Mouse (Mus musculus) duodenum, adult 2 months (tissue): ENCODE measurements around the gene Popdc2. TPM values are rescaled to one million over a fixed set of nuclear protein-coding genes. Genes with fewer than 3 reads are reported as not detected.

Experiments
- polyA plus RNA-seq: library from polyadenylated mRNA; depleted of rRNA; stranded (reverse); fragments of >200 nt; gene quantifications from 2 replicates; pipeline ENCODE4 v1.2.3, GENCODE M21; 2012; ENCODE audit warnings: low replicate concordance; rRNA removed

Popdc2 gene
- polyA plus RNA-seq: 8.8 and 14.1 TPM in 2 replicates

DNA sequence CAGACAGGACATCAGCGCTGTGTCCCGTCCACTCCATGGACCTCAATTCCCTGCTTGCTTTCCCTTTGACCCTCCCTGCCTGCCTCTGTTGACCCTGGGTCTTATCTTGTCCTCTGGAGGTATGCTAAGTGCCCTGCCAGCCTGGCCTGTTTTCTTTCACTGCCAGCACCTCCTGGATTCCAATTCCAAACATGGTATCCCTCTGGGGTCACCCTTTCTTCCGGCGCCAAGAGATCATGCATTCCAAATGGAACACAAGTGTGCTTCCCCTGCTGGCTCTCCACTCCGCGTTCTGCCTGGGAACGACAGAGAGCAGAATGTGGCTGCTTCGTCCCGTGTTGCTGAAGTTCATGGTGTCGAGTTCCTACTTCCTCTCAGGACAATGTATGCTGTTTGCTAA, at the start of gene Popdc2:
Gene Popdc2, plus strand, starts transcription at position 277 of the 400 bp plus-strand sequence.

DNA sequence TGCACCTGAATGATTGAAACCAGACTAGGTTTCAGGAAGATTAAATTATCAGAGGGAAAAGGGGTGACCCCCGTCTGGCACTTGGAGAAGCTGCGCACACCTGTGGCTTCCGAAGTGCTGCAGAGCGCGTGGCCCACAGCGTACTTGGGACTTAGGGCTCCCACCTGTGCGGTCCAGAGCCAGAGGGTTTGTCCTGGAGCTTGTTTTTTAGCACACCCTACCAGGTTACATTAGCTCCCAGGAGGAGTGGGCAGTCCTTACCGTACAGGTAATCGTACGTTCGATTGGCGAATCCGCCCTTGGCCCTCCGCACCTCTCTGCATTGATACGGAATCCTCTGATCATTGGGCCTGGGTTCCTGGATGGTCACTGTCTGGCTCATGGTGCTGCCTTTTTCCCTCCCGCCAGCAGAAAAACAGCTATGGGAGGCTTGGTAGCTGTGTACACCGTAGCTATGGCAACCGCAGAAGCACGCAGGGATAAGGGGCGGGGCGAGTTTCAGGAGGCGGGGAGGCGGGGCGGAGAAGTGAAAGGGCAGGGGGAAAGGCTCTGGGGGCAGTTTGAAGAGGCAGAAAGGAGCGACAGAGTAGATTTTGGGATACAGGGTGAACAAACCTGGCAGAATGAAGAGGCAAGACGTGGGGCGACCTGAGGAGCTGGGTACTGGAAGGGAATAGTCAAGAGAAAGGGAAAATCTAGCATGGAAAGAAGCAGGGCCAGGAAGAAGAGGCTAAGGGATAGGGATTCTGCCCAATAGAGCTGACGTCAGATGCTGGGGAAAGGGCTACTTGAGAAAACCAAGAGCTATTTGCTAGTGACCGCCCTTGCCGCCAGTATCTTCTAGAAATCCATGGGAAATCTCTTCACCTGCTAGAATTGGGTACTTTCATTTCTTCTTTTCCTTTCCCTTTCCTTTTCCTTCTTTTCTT, 20.3 kb upstream of the Popdc2 start, which contains the start of gene Maats1:
Gene Maats1, minus strand, starts transcription at position 748 of the 929 bp plus-strand sequence.

DNA sequence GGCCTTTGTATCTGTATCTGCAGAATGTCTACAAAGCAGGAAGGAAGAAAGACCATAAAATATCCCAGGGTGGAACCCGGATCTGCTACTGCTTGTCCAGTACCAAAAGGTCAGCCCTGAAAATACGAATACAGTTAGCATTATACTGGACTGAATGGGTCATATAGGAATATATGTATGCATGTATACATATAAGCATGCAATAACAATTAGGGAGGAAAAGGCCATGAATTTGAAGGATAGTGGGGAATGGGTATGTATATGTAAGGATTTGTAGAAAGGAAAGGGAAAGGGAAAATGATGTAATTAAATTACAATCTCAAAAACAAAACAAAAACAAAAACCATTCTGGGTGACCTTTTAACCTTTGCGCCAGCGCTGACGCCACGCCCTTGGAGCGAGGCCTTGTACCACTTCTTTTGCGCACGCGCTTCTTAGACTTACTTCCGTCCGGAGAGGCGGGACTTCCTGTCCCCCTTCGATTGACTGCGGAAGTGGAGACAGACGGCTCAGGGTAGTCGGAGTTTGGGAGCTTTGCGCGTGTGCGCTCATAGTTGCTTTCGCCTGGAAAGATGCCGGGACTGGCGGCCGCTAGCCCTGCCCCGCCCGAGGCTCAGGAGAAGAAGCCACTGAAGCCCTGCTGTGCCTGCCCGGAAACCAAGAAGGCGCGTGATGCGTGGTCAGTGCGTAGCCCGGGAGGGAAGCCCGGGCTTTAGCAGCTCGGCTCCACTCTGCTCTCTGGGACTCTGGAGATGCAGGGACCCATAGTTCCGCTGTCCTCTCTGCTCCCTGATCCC, 15.3 kb upstream of the Popdc2 start, which contains the start of the genes Cox17 and Gm21987:
Gene Cox17, plus strand, starts transcription at position 463 of the 797 bp plus-strand sequence.
Gene Gm21987, plus strand, starts transcription at position 512 of the 797 bp plus-strand sequence.

Other genes starting within 250 kb of the Popdc2 start
- gene Nr1i2, start 67.4 kb upstream of the Popdc2 start, polyA plus RNA-seq: 44.7 and 99.0 TPM in 2 replicates
- gene Maats1, start 20.1 kb upstream of the Popdc2 start, polyA plus RNA-seq: 0.05 TPM in 1 of 2 replicates, not detected in the other
- 34.9 and 40.5 TPM in 2 replicates for gene Cox17, start 15.2 kb upstream of the Popdc2 start, polyA plus RNA-seq
- 4.2 TPM in 1 of 2 replicates, not detected in the other for gene Gm21987, start 15.2 kb upstream of the Popdc2 start, polyA plus RNA-seq
- 0.78 and 0.81 TPM in 2 replicates for gene Pla1a, start 70.9 kb downstream of the Popdc2 start, polyA plus RNA-seq
- 25.0 and 43.1 TPM in 2 replicates for gene Adprh, start 90.5 kb downstream of the Popdc2 start, polyA plus RNA-seq
- gene Cd80, start 93.4 kb downstream of the Popdc2 start, polyA plus RNA-seq: 0.04 and 0.19 TPM in 2 replicates
- gene Timmdc1, start 160.5 kb downstream of the Popdc2 start, polyA plus RNA-seq: 25.8 and 39.0 TPM in 2 replicates
- 3.4 and 4.8 TPM in 2 replicates for gene Poglut1, start 188.0 kb downstream of the Popdc2 start, polyA plus RNA-seq
- gene Tmem39a, start 196.5 kb downstream of the Popdc2 start, polyA plus RNA-seq: 21.6 and 26.9 TPM in 2 replicates